In the genomic region with DNA sequence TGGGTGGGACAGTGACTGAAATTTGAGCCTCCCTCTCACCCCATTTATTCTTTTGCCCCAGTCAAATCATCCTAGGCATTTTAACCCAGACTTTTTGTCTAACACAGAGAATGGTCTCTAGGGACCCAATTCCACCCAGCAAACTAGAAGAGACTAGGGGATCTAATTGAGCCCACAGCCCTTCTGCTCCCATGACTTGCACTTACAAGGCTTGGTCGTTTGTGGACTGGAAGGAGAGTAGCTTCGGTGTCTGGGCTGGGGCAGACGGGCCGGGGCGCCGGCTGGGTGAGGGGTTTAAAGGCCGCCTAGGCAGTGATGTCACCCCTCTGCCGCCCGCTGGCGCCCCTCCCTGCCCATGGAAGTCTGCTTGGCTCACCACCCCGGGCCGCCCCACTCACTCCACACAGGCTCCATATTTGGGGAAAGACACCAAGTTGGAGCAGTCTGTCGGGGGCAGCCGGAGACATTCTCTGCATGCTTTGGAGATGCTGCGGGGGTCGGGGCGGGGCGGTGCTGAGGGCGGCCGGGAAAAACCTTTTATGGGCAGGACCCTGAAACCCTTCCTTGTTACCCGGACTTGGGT, we compare ENCODE assay signal across 8 mouse cellular contexts. TPM values are rescaled to one million over a fixed set of nuclear protein-coding genes. Genes with fewer than 3 reads are reported as not detected.
DNase-seq lines count a peak whose midpoint lies in the region; ATAC-seq and TF ChIP-seq lines count a peak whose summit lies in the region.

A gene (minus strand): TSS at position 431 of the 583 bp plus-strand sequence.

- no peak for TF ChIP-seq CTCF in lung, postnatal 0 days (IDR thresholded peaks at IDR 0.05)

- peak within 1 kb of the TSS; percentile 42 for H3K4me2 ChIP-seq in hindbrain, embryonic 16.5 days (ENCODE audit: low read length)
- H3K4me2 ChIP-seq in lung, postnatal 0 days (replicated peaks; ENCODE audit: low read depth, low read length) = peak within 1 kb of the TSS; percentile 42

- no peaks in the 10 kb centered on the region for H3K27me3 ChIP-seq in hindbrain, embryonic 16.5 days (replicated peaks; ENCODE audit: control insufficient read depth, insufficient read depth, low read length)
- H3K27me3 ChIP-seq in lung, postnatal 0 days (replicated peaks; ENCODE audit: insufficient read depth, low read length) = no peaks in the 10 kb centered on the region

- no peaks in the 10 kb centered on the region for H3K9me3 ChIP-seq in hindbrain, embryonic 16.5 days (ENCODE audit: control insufficient read depth, low read length)
- H3K9me3 ChIP-seq in lung, postnatal 0 days (ENCODE audit: low read length) = no peaks in the 10 kb centered on the region

- peaks cover 16% of the 10 kb centered on the region; the same call in 1 of the 2 replicates for H3K36me3 ChIP-seq in hindbrain, embryonic 16.5 days (ENCODE audit: control insufficient read depth, insufficient read depth, low read length)
- H3K36me3 ChIP-seq in lung, postnatal 0 days (ENCODE audit: insufficient read depth, low read length) = peaks cover 22% of the 10 kb centered on the region

- no peak for TF ChIP-seq EP300 in lung, postnatal 0 days (IDR thresholded peaks at IDR 0.05)

- ATAC-seq in hindbrain, embryonic 16.5 days = 0 out of 2 replicates have a peak, but pooled peaks have one; percentile 28
- ATAC-seq in lung, postnatal 0 days = peak; percentile 79

- no peaks in the 10 kb centered on the region for H3K4me1 ChIP-seq in hindbrain, embryonic 16.5 days (ENCODE audit: control insufficient read depth, insufficient read depth, low read depth, low read length)
- peaks cover 11% of the 10 kb centered on the region; the same call in 1 of the 2 replicates for H3K4me1 ChIP-seq in lung, postnatal 0 days (ENCODE audit: insufficient read depth, low read depth, low read length)

- no peak within 1 kb of the TSS for H3K4me3 ChIP-seq in hindbrain, embryonic 16.5 days (ENCODE audit: low read length)
- H3K4me3 ChIP-seq in lung, postnatal 0 days (ENCODE audit: low read depth, low read length) = 0 out of 2 replicates have a peak within 1 kb of the TSS, but pooled peaks have one; percentile 10

- DNase-seq in NIH3T3 (ENCODE audit: low read depth) (peak; percentile 73), adipocyte (ENCODE audit: low spot score) (no peak)
- no peak for DNase-seq in adrenal gland, postnatal 14 days
- DNase-seq in gastrocnemius, adult 8-10 months (ENCODE audit: low spot score in 2 of 2) = no peak
- peak; percentile 78 for DNase-seq in lung, postnatal 0 days (ENCODE audit: low spot score)
- DNase-seq in urinary bladder, postnatal 10 days (ENCODE audit: low spot score) = peak; percentile 63
- DNase-seq in frontal cortex, postnatal 25 days (ENCODE audit: low spot score in 2 of 2) = no peak

- WGBS in hindbrain, embryonic 16.5 days = 12% methylated on average over 21 of the region's 21 CpGs
- 3% methylated on average over 21 of the region's 21 CpGs for WGBS in lung, postnatal 0 days

- no peak within 1 kb of the TSS for H3K27ac ChIP-seq in hindbrain, embryonic 16.5 days (ENCODE audit: low read depth, low read length)
- H3K27ac ChIP-seq in lung, postnatal 0 days (ENCODE audit: low read length) = peak within 1 kb of the TSS; percentile 59

- no peak within 1 kb of the TSS for H3K9ac ChIP-seq in hindbrain, embryonic 16.5 days (ENCODE audit: low read depth, low read length)
- H3K9ac ChIP-seq in lung, postnatal 0 days (replicated peaks; ENCODE audit: low read depth) = peak within 1 kb of the TSS; percentile 34; the same call in 1 of the 2 replicates

RNA-seq across cellular contexts. Expression of the gene that starts here (rescaled TPM):
- total RNA-seq in adrenal gland, postnatal 14 days (2021) = 57.9 and 85.1 TPM in 2 replicates
- total RNA-seq in gastrocnemius, adult 8-10 months (2022) = 10 to 100 TPM; 28.4 to 54.2 (median 31.7) TPM
- polyA plus RNA-seq in hindbrain, embryonic 16.5 days (2015; fragmentation: Nextera tagmentation; extraction: Ambion mirVana) = 7.1 and 8.5 TPM in 2 replicates
- 153 and 184 TPM in 2 replicates for polyA plus RNA-seq in lung, postnatal 0 days (2015; fragmentation: Nextera tagmentation; extraction: Ambion mirVana)

Comparison
In these comparisons a context has a peak if more than half of its experiments do, and no peak if none do; other contexts are left out.
1. RNA of the gene that starts here (polyA plus RNA-seq): 153 to 184 TPM in lung, postnatal 0 days; 7.1 to 8.5 TPM in hindbrain, embryonic 16.5 days; every median in the first group is over 10 times any median in the second.
2. DNase-seq: peak in NIH3T3 (single experiment), lung, postnatal 0 days (single experiment) and urinary bladder, postnatal 10 days (single experiment); none in adrenal gland, postnatal 14 days (single experiment), gastrocnemius, adult 8-10 months (0 of 2), adipocyte (single experiment) and frontal cortex, postnatal 25 days (0 of 2).